Mouse (Mus musculus) retina, postnatal 7 days (tissue): Measurements from ENCODE around the gene F13a1.

ENCODE experiments used
- DNase-seq: peaks from one replicate; pipeline ENCODE4 v3.0.0-alpha.2; 2012; ENCODE audit warnings: low read depth, low spot score

Gene F13a1

DNA sequence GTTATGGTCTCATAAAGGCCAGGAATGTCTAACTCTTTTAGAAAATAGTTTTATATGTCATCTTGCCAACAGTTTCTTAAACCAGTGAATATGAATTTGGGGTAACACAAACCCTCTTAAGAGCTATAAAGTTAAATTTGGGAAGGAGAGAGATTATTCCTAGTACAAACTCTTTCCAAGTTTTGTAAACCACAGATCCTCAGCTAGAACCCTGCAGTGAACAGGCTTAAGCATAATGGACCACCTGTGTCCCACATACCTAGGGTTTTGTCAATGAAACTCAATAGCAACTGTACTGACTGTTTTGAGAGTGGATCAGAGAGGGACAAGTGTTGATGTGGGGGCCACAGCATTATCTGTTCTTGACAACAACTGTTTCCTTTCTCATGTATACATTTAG, 96.4 kb downstream of the F13a1 start:
- DNase-seq, result no peak

DNA sequence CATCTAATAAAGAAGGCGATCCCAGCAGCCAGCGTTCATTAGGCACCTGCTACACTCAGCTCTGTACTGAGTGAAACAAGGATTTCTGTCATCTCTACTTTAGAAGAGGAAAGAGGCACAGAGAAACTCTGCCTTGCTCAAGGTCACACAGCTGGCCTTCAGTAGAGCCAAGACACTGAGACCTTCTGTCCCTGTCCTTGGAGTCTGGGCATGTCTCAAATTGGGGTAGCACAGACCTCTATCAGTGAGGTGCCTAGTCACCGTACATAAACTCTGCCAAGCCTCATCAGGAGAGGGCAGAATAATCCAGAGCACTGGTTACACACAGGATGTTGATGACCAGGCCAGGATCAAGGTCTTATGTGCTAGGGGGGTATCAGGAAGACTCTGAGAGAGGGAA, 108.2 kb downstream of the F13a1 start:
- DNase-seq, result no peak

DNA sequence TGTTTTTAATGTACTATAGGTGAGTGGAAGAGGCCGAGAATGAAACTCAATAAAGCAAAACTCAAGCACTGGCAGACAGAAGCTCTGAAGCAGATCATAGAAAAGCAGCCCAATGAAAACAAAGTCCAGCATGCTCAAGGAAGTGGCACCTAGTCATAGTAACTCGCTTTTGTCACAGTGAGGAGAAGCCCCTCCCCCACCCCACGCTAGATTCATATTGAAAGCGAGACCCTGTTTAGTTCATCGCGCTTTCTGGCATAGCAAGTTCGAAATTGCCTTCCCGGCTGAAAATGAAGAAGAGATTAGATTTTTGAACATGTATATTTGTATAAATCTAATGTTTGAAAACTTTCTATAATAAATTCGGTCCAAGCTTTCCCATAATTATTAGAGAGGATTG, 118.0 kb downstream of the F13a1 start:
- no peak for DNase-seq

DNA sequence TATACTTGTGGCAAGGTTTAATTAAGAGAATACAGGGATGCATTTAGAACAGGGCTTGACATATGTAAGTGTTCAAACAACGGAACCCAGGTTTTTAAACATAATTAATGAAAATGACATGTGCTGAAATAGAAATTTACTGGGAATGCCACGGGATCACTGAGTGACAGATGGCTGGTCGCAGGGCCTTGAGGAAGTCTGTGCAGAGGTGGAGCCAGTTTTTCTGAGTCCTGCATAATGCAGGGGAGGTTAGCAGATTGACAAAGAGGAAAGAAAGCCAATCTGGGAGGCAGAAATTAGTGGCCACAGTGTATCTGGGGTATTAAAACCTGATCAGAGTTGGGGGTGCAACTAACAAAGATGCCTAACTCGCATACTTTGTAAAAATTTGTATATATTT, 130.3 kb downstream of the F13a1 start:
- DNase-seq, result no peak

DNA sequence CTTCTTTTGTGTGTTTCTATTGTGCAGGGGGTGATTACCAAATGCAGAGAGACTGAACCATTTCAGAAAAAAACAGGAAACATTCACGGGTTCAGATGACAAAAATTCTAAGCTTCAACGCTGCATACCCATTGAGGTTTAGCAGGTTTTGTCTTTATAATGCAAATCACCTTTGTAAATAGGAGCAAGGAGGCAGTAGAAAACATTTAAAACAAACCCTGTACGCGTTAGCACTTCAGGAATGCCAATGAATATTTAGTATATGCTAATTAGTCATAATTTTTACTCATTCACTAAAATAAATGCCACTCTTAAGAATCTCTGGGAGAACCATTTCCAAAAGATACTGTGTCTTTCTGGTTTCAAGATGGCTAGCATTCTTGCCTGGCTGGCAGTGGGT, 146.2 kb downstream of the F13a1 start:
- no peak for DNase-seq

DNA sequence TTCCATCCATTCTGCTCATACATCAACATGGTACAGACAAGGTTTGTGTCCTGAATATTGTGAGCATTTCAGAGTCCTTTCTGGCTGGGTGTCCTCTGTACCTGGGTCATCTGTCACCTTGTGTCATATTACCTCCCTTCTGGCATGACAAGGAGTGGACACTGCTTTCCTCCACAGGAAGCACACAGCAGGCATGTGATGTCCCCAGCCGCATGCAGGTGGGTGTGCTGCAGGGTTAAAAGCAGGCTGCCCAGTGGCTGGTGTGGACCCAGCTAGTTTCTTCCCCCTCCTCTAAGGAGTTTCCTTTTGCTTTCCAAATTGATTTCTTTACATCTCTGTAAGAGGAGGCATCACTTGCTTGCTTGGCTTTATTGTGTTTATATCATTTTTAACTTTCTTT, 146.6 kb downstream of the F13a1 start:
- DNase-seq, result no peak

DNA sequence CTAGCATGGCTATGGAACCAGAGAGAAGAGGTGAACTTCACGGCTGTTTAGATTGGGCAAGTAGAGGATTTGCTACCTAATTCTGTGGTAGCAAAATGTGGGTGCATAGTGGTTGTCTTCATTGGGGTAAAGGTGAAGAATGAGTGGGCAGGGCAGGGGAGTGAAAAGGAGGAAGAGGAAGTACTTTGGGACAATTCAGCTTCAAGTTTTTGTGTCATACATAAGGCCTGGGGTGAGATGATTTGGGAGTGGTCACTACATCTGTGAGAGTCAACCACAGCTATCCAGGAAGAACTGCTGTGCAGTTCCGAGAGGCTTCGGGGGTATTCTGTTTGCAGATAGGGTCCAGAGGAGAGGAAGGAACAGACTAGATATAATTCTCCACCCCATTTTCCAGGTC, 148.4 kb downstream of the F13a1 start:
- no peak for DNase-seq

DNA sequence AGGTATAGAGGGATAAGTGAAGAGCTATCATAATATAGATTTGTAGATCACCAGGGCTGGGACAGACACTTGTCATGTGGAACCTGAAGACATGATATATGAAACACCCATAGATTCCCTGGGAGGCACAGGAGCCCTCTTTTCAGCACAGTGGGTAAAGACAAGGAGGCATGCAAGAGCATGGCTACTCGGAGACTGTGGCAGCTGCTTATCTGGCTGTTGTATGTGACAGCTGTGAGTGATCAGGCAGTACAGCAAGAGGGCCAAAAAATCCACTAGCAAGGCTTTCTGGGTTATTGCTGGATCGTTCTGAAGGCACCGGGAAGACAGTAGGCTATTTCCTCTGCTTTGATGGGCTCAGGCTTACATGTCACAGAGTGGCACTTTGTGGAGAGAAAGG, 149.0 kb downstream of the F13a1 start:
- no peak for DNase-seq

DNA sequence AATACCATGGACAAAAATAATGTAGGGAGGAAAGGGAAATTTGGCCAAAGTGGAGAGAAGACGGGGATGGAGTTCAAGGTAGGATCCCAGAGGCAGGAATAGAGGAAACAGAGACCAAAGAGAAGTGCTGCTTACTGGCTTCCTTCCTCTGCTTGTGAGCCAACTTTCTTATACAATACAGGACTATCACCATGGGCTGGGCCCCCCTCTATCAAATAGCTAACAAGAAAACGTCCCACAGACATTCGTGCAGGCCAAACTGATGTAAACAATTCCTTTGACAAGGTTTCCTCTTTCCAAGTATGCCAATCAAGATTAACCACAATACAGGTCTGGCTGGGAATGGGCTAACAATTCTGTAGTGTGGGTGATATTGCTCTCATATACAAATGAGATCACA, 154.0 kb downstream of the F13a1 start:
- DNase-seq, result no peak

DNA sequence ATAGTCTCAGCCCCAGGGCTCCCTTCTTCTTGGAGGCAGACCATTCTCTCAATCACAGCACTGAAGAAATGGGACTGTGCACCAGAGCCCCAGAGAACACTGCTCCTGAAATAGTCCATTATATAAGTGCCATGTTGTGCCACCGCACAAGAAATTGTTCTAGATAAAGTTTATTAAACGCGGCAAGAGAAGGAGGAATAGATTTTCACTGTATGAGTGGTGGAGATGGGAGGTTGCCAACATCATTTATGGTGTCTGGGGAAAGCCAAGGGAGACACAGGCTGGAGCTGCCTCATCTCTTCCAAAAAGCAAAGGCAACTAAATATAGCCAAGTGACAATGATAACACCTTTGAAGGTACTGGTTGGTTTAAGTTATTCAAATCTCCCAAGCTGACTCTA, 156.3 kb downstream of the F13a1 start:
- DNase-seq, result no peak

DNA sequence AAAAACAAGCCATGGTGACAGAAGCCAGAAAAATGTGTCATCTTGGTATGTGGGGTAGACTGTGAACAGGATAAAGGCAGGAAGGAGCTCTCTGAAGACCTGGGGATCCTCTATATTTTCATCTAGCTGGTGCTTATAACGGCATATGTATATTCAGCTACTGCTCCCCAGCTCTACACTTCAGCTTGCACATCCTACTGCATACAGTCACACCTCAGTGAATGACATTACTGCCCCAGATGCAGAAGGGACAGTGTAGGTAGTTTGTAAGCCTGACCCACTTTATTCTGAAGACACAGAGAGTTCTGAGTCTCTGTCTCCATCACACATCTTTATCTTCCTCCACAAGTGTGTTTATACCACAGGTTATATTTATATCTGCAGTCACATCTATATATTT, 157.8 kb downstream of the F13a1 start:
- DNase-seq, result no peak

DNA sequence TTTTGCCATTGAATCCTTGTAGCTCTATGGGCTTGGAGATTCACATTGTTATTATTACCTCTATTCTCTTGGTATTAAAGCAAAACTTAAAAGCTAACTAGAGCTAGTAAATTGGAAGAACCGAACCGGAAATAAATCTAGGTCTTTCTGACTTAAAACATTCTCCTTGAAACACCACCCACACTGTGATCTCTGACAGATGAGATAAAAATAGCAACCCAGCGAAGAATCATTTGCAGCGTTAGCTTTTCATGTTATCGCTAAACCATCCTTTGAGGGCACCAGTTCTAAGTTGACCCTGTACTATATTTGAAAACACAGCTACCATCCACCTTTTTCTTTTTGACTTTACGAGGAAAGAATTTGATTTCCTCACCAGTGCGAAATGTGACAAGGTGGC, 164.1 kb downstream of the F13a1 start:
- no peak for DNase-seq

DNA sequence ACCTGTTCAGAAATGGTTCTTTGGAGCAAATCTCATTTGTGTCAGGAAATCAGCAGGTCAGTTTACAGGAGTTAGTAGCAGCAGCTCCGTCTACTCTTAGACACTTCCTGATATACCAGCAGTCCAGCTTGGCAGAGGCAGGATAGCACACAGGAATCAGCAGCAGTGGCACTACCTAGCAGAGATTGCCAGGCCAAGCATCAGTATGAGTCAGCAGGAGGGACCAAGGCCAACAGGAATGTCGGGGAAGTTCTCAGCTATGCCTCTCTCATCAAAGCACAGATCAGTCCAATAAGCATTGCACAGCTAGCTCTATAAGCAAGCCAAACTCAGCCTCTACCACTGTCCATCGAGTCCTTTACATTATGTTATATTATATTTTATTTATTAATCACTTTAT, 210.9 kb downstream of the F13a1 start:
- DNase-seq, result no peak
